Mouse (Mus musculus) G1E (cell line): Measurements from ENCODE around the gene Tom1l2.

ENCODE experiments used
- CTCF ChIP-seq: IDR thresholded peaks from 2 replicates; pipeline ENCODE4 v1.5.1; 2012; ENCODE audit warnings: low read depth, low read length, inconsistent platforms, mixed read lengths
- GATA1 ChIP-seq: IDR thresholded peaks from 2 replicates; pipeline ENCODE4 v1.6.1; 2012; ENCODE audit warnings: borderline replicate concordance, low read length, inconsistent platforms, mixed read lengths
- GATA2 ChIP-seq: IDR thresholded peaks from 2 replicates; pipeline ENCODE4 v1.6.1; 2012; ENCODE audit warnings: low read depth, low read length, inconsistent platforms, borderline replicate concordance
- TAL1 ChIP-seq: conservative IDR thresholded peaks from 2 replicates; pipeline ENCODE4 v1.6.1; 2012; ENCODE audit warnings: low read depth, low read length, inconsistent platforms, mixed read lengths

DNA sequence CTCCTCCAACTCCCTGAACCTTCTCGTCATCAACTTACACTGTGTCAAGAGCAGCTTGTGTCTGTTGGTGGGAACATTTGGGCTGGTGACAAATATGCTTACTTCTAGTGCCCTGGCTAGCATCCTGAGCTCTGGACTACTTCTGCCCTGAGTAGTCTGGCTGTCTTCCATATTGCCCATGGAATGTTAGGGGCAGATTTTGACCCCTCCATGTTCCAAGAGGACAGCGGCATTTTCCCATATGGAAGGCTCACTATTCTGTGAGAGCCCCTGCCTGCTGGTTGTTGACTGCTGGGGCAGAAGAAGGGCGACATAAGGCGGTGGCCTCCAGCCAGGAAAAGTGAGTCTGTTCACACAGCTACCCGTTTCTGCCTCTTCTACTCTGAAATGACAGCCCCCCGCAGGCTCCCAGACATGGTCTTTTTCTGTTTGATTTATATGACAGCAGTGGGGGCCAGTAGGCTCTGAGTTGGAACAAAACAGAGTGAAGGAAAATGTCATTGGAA, 96.5 kb downstream of the Tom1l2 start:
- TF ChIP-seq CTCF (no peak), GATA1 (no peak), TAL1 (no peak), GATA2 (no peak)
